In the genomic region with DNA sequence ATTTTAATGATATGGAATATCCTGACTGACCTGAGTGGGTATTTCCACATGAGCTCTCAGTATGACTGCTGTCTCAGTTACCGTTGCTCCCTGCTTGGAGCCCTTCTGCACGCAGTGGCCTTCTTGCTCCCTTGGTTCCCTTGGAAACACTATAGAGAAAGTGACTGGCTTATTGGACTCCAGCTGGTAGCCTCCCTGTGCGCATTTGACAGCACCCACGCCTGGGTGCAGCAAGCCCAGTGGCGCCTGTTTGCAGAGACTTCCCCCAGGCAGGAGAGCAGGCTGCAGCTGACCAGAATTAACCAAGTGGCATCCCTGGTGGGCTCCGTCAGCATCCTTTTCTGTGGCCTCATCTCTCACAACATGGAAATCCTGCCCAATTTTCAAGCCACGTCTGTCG, we compare ENCODE assay signal across 29 mouse cellular contexts. TPM values are rescaled to one million over a fixed set of nuclear protein-coding genes. Genes with fewer than 3 reads are reported as not detected.
A peak's percentile ranks its signal among the peaks of the same experiment; 100 is the strongest.
DNase-seq lines count a peak whose midpoint lies in the region; TF ChIP-seq lines count a peak whose summit lies in the region.
"Had no signal": no experiment of that assay in that cellular context is flagged by ENCODE, and none has a peak within 500 bp of the region (broad histone marks: within the 10 kb centered on the region; RNA-seq: fewer than 3 reads in every experiment).

No protein-coding gene starts in this region.

- DNase-seq in frontal cortex, postnatal 36 days (ENCODE audit: low spot score in 2 of 2) = peak; percentile 5 to 16
- DNase-seq in frontal cortex, postnatal 10 days (ENCODE audit: low spot score in 2 of 2) = no peak
- peak in 1 of 2 experiments; percentile 19 for DNase-seq in layer of hippocampus, adult 2 months (ENCODE audit: low spot score in 2 of 2)
- DNase-seq in layer of hippocampus, postnatal 10 days (ENCODE audit: low spot score in 2 of 2) = no peak
- DNase-seq in brain, adult 2 months (ENCODE audit: low read depth, low spot score) = peak; percentile 57
- DNase-seq in layer of hippocampus, adult 9-11 months = peak; percentile 41
- DNase-seq: adrenal gland, adult 2 months; adrenal gland, postnatal 25 days; cerebellum, adult 11 months; cerebellum, adult 2 months; cerebellum, adult 9-11 months; cerebellum, postnatal 25 days; embryo, embryonic 11 days; gastrocnemius, postnatal 14 days; heart, adult 11 months had no signal

- peak overlapping the region; percentile 39 for H3K4me3 ChIP-seq in layer of hippocampus, adult 2 months
- H3K4me3 ChIP-seq: embryonic facial prominence, embryonic 10.5 days; embryonic facial prominence, embryonic 13.5 days; erythroblast, embryonic 14.5 days; forebrain, embryonic 12.5 days; forebrain, embryonic 15.5 days; hindbrain, embryonic 12.5 days; hindbrain, embryonic 15.5 days had no signal

- TF ChIP-seq CTCF in layer of hippocampus, adult 2 months (conservative IDR thresholded peaks at IDR 0.05) = no peak

- H3K27ac ChIP-seq in layer of hippocampus, adult 2 months = peak overlapping the region; percentile 72
- H3K27ac ChIP-seq: embryonic facial prominence, embryonic 10.5 days; embryonic facial prominence, embryonic 13.5 days; forebrain, embryonic 12.5 days; forebrain, embryonic 15.5 days; hindbrain, embryonic 12.5 days; hindbrain, embryonic 15.5 days had no signal

RNA-seq across cellular contexts. Expression of a gene that starts 8.9 kb away (rescaled TPM):
- total RNA-seq in layer of hippocampus, adult 2 months (2021) = 1 to 10 TPM; 1.2 to 1.8 TPM
- total RNA-seq in layer of hippocampus, postnatal 10 days (2021) = under 1 TPM; 0.27 to 0.40 TPM
- total RNA-seq: adrenal gland, adult 2 months; common myeloid progenitor, adult 5-6 weeks; gastrocnemius, adult 18-20 months; gastrocnemius, postnatal 14 days; gastrocnemius, postnatal 4 days; heart, adult 8-10 months; heart, postnatal 25 days; hematopoietic stem cell, adult 5-6 weeks; MEL had no signal

RNA-seq across cellular contexts. Expression of a gene that starts 9.1 kb away (rescaled TPM):
- 1 to 10 TPM; 3.6 to 4.4 TPM for total RNA-seq in layer of hippocampus, adult 2 months (2021)
- 1 to 10 TPM; 3.1 to 3.9 TPM for total RNA-seq in layer of hippocampus, postnatal 10 days (2021)

RNA-seq across cellular contexts. Expression of a gene that starts 43.1 kb away (rescaled TPM):
- total RNA-seq in layer of hippocampus, adult 2 months (2021) = 10 to 100 TPM; 77.3 to 82.7 TPM
- 10 to 100 TPM; 77.6 to 81.2 TPM for total RNA-seq in layer of hippocampus, postnatal 10 days (2021)

Comparison
In these comparisons a context has a peak if more than half of its experiments do, and no peak if none do; other contexts are left out.
1. DNase-seq: peak in frontal cortex, postnatal 36 days (2 of 2), brain, adult 2 months (single experiment) and layer of hippocampus, adult 9-11 months (single experiment); none in frontal cortex, postnatal 10 days (0 of 2) and layer of hippocampus, postnatal 10 days (0 of 2).